Mouse (Mus musculus) heart, postnatal 0 days (tissue): ENCODE results near the gene Ewsr1. TPM values are rescaled to one million over a fixed set of nuclear protein-coding genes. Genes with fewer than 3 reads are reported as not detected.

Source experiments
- ATAC-seq: fragments of 200-750 bp; cut with Nextera tagmentation; 2 replicates; pipeline ENCODE4 v1.8.0; 2017; ENCODE audit warnings: low read depth, moderate number of reproducible peaks, moderate library complexity; ENCODE audit not compliant: insufficient read depth
- DNase-seq: peaks from one replicate; pipeline ENCODE4 v3.0.0-alpha.2; 2016; ENCODE audit warnings: low spot score
- H3K27ac ChIP-seq: fragments of 300-500 bp; sonication (generic); 2 replicates; pipeline ENCODE4 v1.5.1; 2014; ENCODE audit warnings: low read depth, mild to moderate bottlenecking
- H3K27me3 ChIP-seq: fragments of 300-500 bp; sonication (generic); 2 replicates; pipeline ENCODE4 v1.6.1; 2014; ENCODE audit warnings: low read length, mixed read lengths; ENCODE audit not compliant: control insufficient read depth, insufficient read depth
- H3K36me3 ChIP-seq: fragments of 300-500 bp; sonication (generic); replicated peaks from 2 replicates; pipeline ENCODE4 v1.6.1; 2014; ENCODE audit warnings: low read length, mixed read lengths; ENCODE audit not compliant: control insufficient read depth, insufficient read depth
- H3K4me1 ChIP-seq: fragments of 300-500 bp; sonication (generic); 2 replicates; pipeline ENCODE4 v1.6.1; 2014; ENCODE audit warnings: antibody characterized with exemption; ENCODE audit not compliant: control insufficient read depth, insufficient read depth
- H3K4me2 ChIP-seq: fragments of 300-500 bp; sonication (generic); 2 replicates; pipeline ENCODE4 v1.6.1; 2014; ENCODE audit warnings: low read depth, mild to moderate bottlenecking, low read length, moderate library complexity
- H3K4me3 ChIP-seq: fragments of 300-500 bp; sonication (generic); 2 replicates; pipeline ENCODE4 v1.5.1; 2014; ENCODE audit warnings: low read depth, low read length
- H3K9ac ChIP-seq: fragments of 300-500 bp; sonication (generic); replicated peaks from 2 replicates; pipeline ENCODE4 v1.6.1; 2014; ENCODE audit warnings: low read depth, low read length, mixed read lengths
- H3K9me3 ChIP-seq: fragments of 300-500 bp; sonication (generic); replicated peaks from 2 replicates; pipeline ENCODE4 v1.6.1; 2016; ENCODE audit warnings: low read length; ENCODE audit not compliant: control insufficient read depth
- CTCF ChIP-seq: IDR thresholded peaks from 2 replicates; pipeline ENCODE4 v1.5.1; 2016; ENCODE audit warnings: antibody characterized with exemption, control low read depth, low read depth
- EP300 ChIP-seq: IDR thresholded peaks from 2 replicates; pipeline ENCODE4 v1.6.1; 2016; ENCODE audit warnings: antibody characterized with exemption, low read depth
- WGBS: fragments of 180-500 bp; shearing (Covaris S2); extraction: QIAGEN DNeasy Blood & Tissue Kit; methylation state at CpG from one replicate; pipeline ENCODE4 v1.1.7; 2014; 5-methylcytosine and 5-hydroxymethylcytosine counted together
- polyA plus RNA-seq: library from polyadenylated mRNA; unstranded; fragments of >200 nt; fragmentation: Nextera tagmentation; extraction: Ambion mirVana; gene quantifications from 2 replicates; pipeline ENCODE4 v1.2.1, GENCODE M21; 2015
- total RNA-seq: library from RNA; depleted of rRNA; stranded (reverse); fragments of >200 nt; gene quantifications from 2 replicates; pipeline ENCODE4 v1.2.3, GENCODE M21; 2014; ENCODE audit warnings: low replicate concordance

Gene Ewsr1
- total and polyA plus RNA-seq, 2 experiments from 2014 or later = 213 to 238 TPM

GRCm38 (mm10) chr11:5057064-5057463, 42.0 kb downstream of the Ewsr1 start:
- Histone ChIP-seq H3K27me3 (peaks cover 46% of the 10 kb centered on the region), H3K4me2 (no peak overlapping the region), H3K27ac (no peak overlapping the region), H3K4me3 (no peak overlapping the region), H3K9me3 (no peaks in the 10 kb centered on the region), H3K9ac (no peak overlapping the region), H3K36me3 (no peaks in the 10 kb centered on the region), H3K4me1 (peaks cover 17% of the 10 kb centered on the region)
- 71% methylated on average over 8 of the region's 8 CpGs for WGBS
- DNase-seq (no peak), ATAC-seq (no peak)
- TF ChIP-seq EP300 (no peak), CTCF (no peak)

GRCm38 (mm10) chr11:5055945-5056938, 42.8 kb downstream of the Ewsr1 start:
- Histone ChIP-seq H3K9me3 (no peaks in the 10 kb centered on the region), H3K9ac (0 out of 2 replicates have a peak overlapping the region, but pooled peaks have one; percentile 16), H3K27me3 (peaks cover 45% of the 10 kb centered on the region), H3K4me1 (peaks cover 9% of the 10 kb centered on the region), H3K4me2 (no peak overlapping the region), H3K4me3 (no peak overlapping the region), H3K36me3 (no peaks in the 10 kb centered on the region), H3K27ac (no peak overlapping the region)
- TF ChIP-seq EP300 = no peak
- no peak for TF ChIP-seq CTCF
- DNase-seq (no peak), ATAC-seq (no peak)
- whole genome bisulfite sequencing = 71% methylated on average over 23 of the region's 23 CpGs

- peaks cover 31% of the 10 kb centered on the region for H3K27me3 ChIP-seq
- DNase-seq = no peak
Observed at GRCm38 (mm10) chr11:5054874-5055273, 44.2 kb downstream of the Ewsr1 start.

GRCm38 (mm10) chr11:5054151-5054550, 44.9 kb downstream of the Ewsr1 start:
- Histone ChIP-seq H3K4me3 (no peak overlapping the region), H3K27me3 (peaks cover 24% of the 10 kb centered on the region), H3K36me3 (no peaks in the 10 kb centered on the region), H3K9ac (no peak overlapping the region), H3K27ac (no peak overlapping the region), H3K4me2 (no peak overlapping the region), H3K4me1 (no peaks in the 10 kb centered on the region), H3K9me3 (no peaks in the 10 kb centered on the region)
- DNase-seq (no peak), ATAC-seq (no peak)
- 90% methylated on average over 14 of the region's 14 CpGs for WGBS
- TF ChIP-seq EP300 = no peak
- TF ChIP-seq CTCF = no peak

More at GRCm38 (mm10) chr11:5054874-5055273, 44.2 kb downstream of the Ewsr1 start:
- Histone ChIP-seq H3K4me1 (0 out of 2 replicates have a peak, but pooled peaks cover 6% of the 10 kb centered on the region), H3K36me3 (no peaks in the 10 kb centered on the region), H3K9me3 (no peaks in the 10 kb centered on the region), H3K4me3 (no peak overlapping the region), H3K9ac (no peak overlapping the region), H3K4me2 (no peak overlapping the region), H3K27ac (no peak overlapping the region)
- 55% methylated on average over 6 of the region's 6 CpGs for WGBS
- ATAC-seq = no peak
- TF ChIP-seq CTCF = no peak
- TF ChIP-seq EP300 = no peak

- no peak for DNase-seq
- H3K4me1 ChIP-seq = no peaks in the 10 kb centered on the region
- H3K4me3 ChIP-seq = no peak overlapping the region
- 61% methylated on average over 10 of the region's 10 CpGs for WGBS
- H3K9ac ChIP-seq = no peak overlapping the region
- no peak for TF ChIP-seq EP300
- H3K36me3 ChIP-seq = no peaks in the 10 kb centered on the region
- no peaks in the 10 kb centered on the region for H3K9me3 ChIP-seq
- peaks cover 8% of the 10 kb centered on the region for H3K27me3 ChIP-seq
- H3K27ac ChIP-seq = no peak overlapping the region
- H3K4me2 ChIP-seq = no peak overlapping the region
- ATAC-seq = no peak
Observed at GRCm38 (mm10) chr11:5052200-5052854, 46.7 kb downstream of the Ewsr1 start.
